Mouse (Mus musculus): Measurements from ENCODE around the gene Celsr2. TPM values are rescaled to one million over a fixed set of nuclear protein-coding genes. Genes with fewer than 3 reads are reported as not detected.

Gene Celsr2
- polyA plus RNA-seq, 1 experiment from 2014 or later, result 2.7 TPM

DNA sequence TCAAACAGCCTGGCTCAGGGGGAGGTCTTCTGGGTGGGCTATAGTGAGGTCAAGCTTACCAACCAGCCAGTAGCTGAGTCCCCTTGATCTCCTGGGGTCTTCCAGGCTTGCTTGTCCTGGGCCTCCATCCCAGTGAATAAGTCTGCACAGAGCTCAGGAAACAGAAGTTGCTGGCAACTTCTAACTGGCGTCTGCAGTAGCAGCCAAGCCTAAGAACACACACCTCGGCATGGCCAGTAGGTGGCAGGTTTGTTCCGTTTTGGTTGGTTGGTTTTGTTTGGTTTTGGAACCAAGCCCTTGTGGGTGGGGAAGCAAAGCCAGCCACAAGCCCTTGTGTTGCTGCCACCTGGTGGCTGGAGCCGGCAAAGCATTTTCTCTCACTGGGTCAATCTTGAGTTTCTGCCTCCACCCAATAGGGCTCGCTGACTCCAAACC lies 26.2 kb downstream of the Celsr2 start:
- Histone ChIP-seq H3K27me3 (ENCODE audit: control insufficient read depth, insufficient read depth, low read length) (no peaks in the 10 kb centered on the region), H3K4me1 (ENCODE audit: control insufficient read depth, insufficient read depth, low read length) (peaks cover 12% of the 10 kb centered on the region), H3K4me3 (ENCODE audit: low read length) (no peak overlapping the region), H3K9me3 (replicated peaks; ENCODE audit: control insufficient read depth, low read length) (no peaks in the 10 kb centered on the region), H3K4me2 (ENCODE audit: low read depth, low read length) (peak overlapping the region; percentile 40; the same call in 1 of the 2 replicates), H3K36me3 (ENCODE audit: control insufficient read depth, insufficient read depth) (peaks cover 3% of the 10 kb centered on the region; the same call in 1 of the 2 replicates), H3K27ac (ENCODE audit: low read length) (peak overlapping the region; percentile 52), H3K9ac (ENCODE audit: low read length) (peak overlapping the region; percentile 39)
- ATAC-seq (replicated peaks; ENCODE audit: extremely low read depth, insufficient read depth, low FRiP score), result peak; percentile 78
- WGBS, result 0% methylated on average over 5 of the region's 5 CpGs

DNA sequence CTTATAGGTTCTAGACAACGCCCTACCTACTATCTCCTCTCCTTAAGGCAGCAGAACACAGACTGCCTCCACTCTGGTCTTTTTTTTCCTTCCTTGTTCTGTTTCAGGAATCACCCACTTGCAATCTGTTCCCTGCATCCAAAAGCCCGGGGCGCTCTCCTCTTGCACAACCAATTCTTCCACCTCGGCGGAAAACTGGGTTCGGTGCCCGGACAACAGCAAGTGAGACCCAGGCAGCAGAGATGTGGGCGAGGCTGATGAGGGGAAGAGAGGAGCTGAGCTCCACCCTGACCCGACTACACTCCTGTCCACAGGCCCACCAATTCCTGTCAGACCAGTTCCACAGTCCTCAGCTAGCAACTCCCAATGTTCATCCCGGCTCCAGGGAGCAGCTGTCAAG lies 29.2 kb downstream of the Celsr2 start:
- Histone ChIP-seq H3K9me3 (replicated peaks; ENCODE audit: control insufficient read depth, low read length) (no peaks in the 10 kb centered on the region), H3K27ac (ENCODE audit: low read length) (no peak overlapping the region), H3K36me3 (ENCODE audit: control insufficient read depth, insufficient read depth) (peaks cover 3% of the 10 kb centered on the region; the same call in 1 of the 2 replicates), H3K4me1 (ENCODE audit: control insufficient read depth, insufficient read depth, low read length) (peaks cover 29% of the 10 kb centered on the region), H3K27me3 (ENCODE audit: control insufficient read depth, insufficient read depth, low read length) (no peaks in the 10 kb centered on the region), H3K4me3 (ENCODE audit: low read length) (no peak overlapping the region), H3K4me2 (ENCODE audit: low read depth, low read length) (no peak overlapping the region), H3K9ac (ENCODE audit: low read length) (no peak overlapping the region)
- 89% methylated on average over 10 of the region's 10 CpGs for WGBS
- no peak for ATAC-seq (replicated peaks; ENCODE audit: extremely low read depth, insufficient read depth, low FRiP score)

DNA sequence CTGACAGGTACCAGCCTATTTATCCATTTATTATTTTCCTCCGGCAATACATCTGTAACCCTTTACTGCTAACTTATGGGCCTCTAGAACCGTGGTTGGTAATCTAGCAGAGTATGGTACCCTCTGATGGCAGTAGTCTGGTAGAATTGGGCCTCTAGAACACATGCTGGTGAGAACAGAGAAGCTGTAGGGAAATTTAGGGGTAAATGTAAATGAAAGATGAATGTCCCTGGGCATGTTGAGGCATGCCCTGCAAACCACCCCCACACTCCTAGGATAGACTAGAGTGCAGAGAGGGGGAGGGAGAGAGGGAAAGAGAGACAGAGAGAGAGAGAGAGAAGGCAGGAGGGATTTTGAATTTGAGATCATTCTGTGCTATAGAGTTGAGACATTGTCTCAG lies 30.9 kb downstream of the Celsr2 start:
- no peaks in the 10 kb centered on the region for H3K9me3 ChIP-seq (replicated peaks; ENCODE audit: control insufficient read depth, low read length)
- H3K4me3 ChIP-seq (ENCODE audit: low read length), result peak overlapping the region; percentile 80
- no peaks in the 10 kb centered on the region for H3K27me3 ChIP-seq (ENCODE audit: control insufficient read depth, insufficient read depth, low read length)
- no peak for ATAC-seq (replicated peaks; ENCODE audit: extremely low read depth, insufficient read depth, low FRiP score)
- WGBS, result 44% methylated on average over 2 of the region's 2 CpGs
- peaks cover 3% of the 10 kb centered on the region; the same call in 1 of the 2 replicates for H3K36me3 ChIP-seq (ENCODE audit: control insufficient read depth, insufficient read depth)
- peak overlapping the region; percentile 70 for H3K4me2 ChIP-seq (ENCODE audit: low read depth, low read length)
- peak overlapping the region; percentile 72; the same call in 1 of the 2 replicates for H3K9ac ChIP-seq (ENCODE audit: low read length)
- peaks cover 34% of the 10 kb centered on the region for H3K4me1 ChIP-seq (ENCODE audit: control insufficient read depth, insufficient read depth, low read length)
- H3K27ac ChIP-seq (ENCODE audit: low read length), result no peak overlapping the region

DNA sequence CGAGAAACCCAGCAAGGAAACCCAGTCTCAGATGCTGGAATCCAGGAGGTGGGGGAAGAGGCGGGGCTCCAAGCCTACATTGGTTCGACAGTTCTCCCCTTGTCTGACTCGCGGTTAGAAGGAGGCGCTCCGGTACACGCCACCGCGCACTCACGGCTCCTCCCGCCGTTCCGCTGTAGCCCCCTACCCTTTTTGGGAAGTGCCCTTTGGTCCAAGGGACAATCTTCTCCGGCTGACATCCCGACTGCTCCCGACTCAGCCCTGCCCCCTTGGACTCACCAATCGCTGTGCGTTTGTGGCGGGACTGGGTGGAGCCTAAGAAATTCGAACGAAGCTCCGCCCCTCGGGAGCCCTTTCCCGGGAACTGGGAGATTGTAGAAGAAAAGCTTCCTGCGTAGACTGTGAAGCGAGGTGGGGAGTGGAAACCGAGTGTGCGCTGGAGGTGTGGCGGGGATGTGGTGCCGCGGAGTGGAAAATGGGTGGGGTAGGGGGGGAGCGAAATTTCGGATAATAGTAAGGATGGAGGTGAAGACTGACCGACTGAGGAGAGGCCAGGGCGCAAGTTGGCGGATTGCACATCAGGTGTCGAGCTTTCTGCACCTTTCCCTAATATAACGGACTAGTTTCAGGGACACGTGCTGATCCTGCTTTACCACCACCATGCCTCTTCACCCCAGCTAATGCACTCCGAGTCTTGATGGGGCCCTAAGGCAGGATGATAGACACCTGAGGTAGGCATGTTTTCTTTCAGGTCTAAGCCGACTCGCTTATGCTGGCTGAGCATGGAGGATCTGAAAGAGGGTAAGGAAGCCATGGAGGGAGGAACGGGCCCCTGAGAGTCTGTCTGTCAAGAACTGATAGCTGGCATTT lies 31.6 kb downstream of the Celsr2 start, which contains the start of gene Psrc1:
Gene Psrc1, plus strand, starts transcription at position 355 of the 870 bp plus-strand sequence.
- H3K36me3 ChIP-seq (ENCODE audit: control insufficient read depth, insufficient read depth), result peaks cover 3% of the 10 kb centered on the region; the same call in 1 of the 2 replicates
- H3K4me2 ChIP-seq (ENCODE audit: low read depth, low read length), result peak within 1 kb of the TSS; percentile 70
- peak within 1 kb of the TSS; percentile 52 for H3K27ac ChIP-seq (ENCODE audit: low read length)
- H3K4me1 ChIP-seq (ENCODE audit: control insufficient read depth, insufficient read depth, low read length), result peaks cover 34% of the 10 kb centered on the region
- H3K9ac ChIP-seq (ENCODE audit: low read length), result peak within 1 kb of the TSS; percentile 72
- 1% methylated on average over 44 of the region's 44 CpGs for WGBS
- no peaks in the 10 kb centered on the region for H3K27me3 ChIP-seq (ENCODE audit: control insufficient read depth, insufficient read depth, low read length)
- peak within 1 kb of the TSS; percentile 80 for H3K4me3 ChIP-seq (ENCODE audit: low read length)
- peak; percentile 88 for ATAC-seq (replicated peaks; ENCODE audit: extremely low read depth, insufficient read depth, low FRiP score)
- H3K9me3 ChIP-seq (replicated peaks; ENCODE audit: control insufficient read depth, low read length), result no peaks in the 10 kb centered on the region

DNA sequence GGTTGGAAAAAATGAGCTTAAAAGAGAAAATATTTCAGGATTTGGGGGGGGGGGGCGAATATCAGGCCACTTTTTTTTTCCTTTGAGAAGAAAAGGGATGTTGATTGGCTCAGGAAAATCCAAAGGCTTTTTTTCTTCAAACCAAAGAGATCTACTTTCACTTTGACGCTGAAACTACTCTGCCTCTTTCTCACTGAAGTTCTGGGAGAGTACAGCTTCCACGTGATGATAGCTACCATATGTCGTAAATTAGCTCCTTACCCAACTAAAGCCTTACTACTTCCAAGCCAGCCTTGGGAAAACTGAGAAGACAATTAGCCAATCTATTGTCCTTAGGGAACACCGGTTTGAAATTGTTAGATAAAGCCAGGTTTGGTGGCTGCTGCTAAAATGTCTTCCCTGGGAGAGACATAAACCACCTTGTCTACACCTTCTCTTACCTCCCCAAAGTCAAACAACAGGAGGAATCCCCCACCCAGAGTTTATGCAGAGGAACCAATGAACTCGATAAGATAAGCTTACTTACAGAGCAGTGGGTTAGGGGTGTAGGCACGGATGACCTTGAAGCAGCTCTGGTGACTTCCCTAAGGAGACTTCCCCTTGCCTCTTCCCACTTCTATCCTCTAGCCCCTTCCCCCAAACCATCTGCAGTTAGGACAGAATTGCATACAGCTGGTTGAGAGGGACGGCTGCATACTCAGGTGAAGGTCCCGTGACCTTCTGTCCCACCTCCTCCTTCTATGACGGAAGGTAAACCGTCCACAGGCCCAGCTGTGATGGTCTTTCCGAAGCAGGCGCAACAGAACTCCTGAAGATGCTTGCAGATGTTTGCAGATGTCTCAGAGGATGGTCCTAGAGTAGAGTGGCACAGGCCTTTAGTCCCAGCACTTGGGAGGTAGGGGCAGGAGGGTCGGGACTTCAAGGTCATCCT lies 33.1 kb downstream of the Celsr2 start:
- peak overlapping the region; percentile 34; the same call in 1 of the 2 replicates for H3K27ac ChIP-seq (ENCODE audit: low read length)
- no peak for ATAC-seq (replicated peaks; ENCODE audit: extremely low read depth, insufficient read depth, low FRiP score)
- peak overlapping the region; percentile 32; the same call in 1 of the 2 replicates for H3K9ac ChIP-seq (ENCODE audit: low read length)
- peak overlapping the region; percentile 51 for H3K4me2 ChIP-seq (ENCODE audit: low read depth, low read length)
- no peaks in the 10 kb centered on the region for H3K27me3 ChIP-seq (ENCODE audit: control insufficient read depth, insufficient read depth, low read length)
- 55% methylated on average over 14 of the region's 14 CpGs for WGBS
- H3K4me1 ChIP-seq (ENCODE audit: control insufficient read depth, insufficient read depth, low read length), result peaks cover 34% of the 10 kb centered on the region
- H3K36me3 ChIP-seq (ENCODE audit: control insufficient read depth, insufficient read depth), result peaks cover 3% of the 10 kb centered on the region; the same call in 1 of the 2 replicates
- no peaks in the 10 kb centered on the region for H3K9me3 ChIP-seq (replicated peaks; ENCODE audit: control insufficient read depth, low read length)
- H3K4me3 ChIP-seq (ENCODE audit: low read length), result peak overlapping the region; percentile 21

DNA sequence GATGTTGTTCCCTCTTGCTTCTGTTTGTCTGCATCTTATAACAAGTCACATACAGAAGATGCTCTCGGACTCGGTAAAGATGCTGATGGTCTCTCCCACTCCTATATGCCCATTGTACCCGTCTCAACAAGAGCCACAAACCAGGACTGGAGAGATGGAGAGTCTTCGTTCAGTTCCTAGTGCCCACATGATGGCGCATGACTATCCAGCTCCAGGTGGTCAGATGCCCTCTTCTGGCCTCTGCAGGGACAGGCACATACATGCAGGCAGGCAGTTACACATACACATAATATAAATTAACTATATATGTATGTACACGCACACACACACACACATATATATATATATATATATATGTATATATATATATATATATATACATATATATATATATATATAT lies 34.7 kb downstream of the Celsr2 start:
- Histone ChIP-seq H3K9ac (ENCODE audit: low read length) (no peak overlapping the region), H3K4me3 (ENCODE audit: low read length) (no peak overlapping the region), H3K27me3 (ENCODE audit: control insufficient read depth, insufficient read depth, low read length) (no peaks in the 10 kb centered on the region), H3K4me2 (ENCODE audit: low read depth, low read length) (no peak overlapping the region), H3K9me3 (replicated peaks; ENCODE audit: control insufficient read depth, low read length) (no peaks in the 10 kb centered on the region), H3K36me3 (ENCODE audit: control insufficient read depth, insufficient read depth) (no peaks in the 10 kb centered on the region), H3K4me1 (ENCODE audit: control insufficient read depth, insufficient read depth, low read length) (peaks cover 34% of the 10 kb centered on the region), H3K27ac (ENCODE audit: low read length) (no peak overlapping the region)
- 86% methylated on average over 6 of the region's 6 CpGs for WGBS
- no peak for ATAC-seq (replicated peaks; ENCODE audit: extremely low read depth, insufficient read depth, low FRiP score)

DNA sequence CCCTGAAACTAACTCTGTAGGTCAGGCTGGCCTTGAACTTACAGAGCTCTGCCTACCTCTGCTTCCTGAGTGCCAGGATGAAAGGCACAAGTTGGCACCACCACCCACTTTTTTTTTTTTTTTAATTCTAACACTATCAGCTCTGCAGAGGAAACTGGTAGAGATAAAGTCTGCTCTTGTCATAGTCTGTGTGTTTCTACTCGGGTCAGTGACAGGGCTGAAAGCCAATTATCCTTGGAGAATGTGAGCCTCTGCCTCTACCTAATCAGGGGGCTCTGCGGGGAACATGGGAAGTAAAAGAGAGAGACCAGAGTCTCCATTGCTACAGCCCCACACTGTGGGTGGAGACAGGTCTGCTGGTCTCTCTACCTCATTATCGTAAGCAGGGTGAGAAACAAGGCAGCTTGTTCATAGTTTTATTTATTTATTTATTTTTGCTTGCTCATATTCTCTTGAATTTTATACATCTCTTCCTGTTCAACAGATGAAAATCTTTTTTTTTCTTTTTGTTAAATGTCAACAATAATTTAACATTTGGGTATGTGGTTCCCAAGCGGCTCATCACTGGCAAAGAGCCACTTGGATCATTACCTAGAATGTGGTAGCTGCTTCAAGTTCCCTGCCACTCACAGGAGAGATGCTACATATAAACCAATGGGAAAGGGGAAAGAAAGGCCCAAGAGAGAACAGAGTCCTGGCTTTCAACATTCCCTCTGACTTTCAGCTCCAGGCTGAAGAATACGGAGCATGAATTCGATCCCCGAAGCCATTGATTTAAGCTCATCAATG lies 36.3 kb downstream of the Celsr2 start:
- Histone ChIP-seq H3K27ac (ENCODE audit: low read length) (peak overlapping the region; percentile 44), H3K9ac (ENCODE audit: low read length) (no peak overlapping the region), H3K4me2 (ENCODE audit: low read depth, low read length) (no peak overlapping the region), H3K9me3 (replicated peaks; ENCODE audit: control insufficient read depth, low read length) (no peaks in the 10 kb centered on the region), H3K27me3 (ENCODE audit: control insufficient read depth, insufficient read depth, low read length) (no peaks in the 10 kb centered on the region), H3K4me3 (ENCODE audit: low read length) (no peak overlapping the region), H3K4me1 (ENCODE audit: control insufficient read depth, insufficient read depth, low read length) (peaks cover 25% of the 10 kb centered on the region), H3K36me3 (ENCODE audit: control insufficient read depth, insufficient read depth) (no peaks in the 10 kb centered on the region)
- 56% methylated on average over 7 of the region's 7 CpGs for WGBS
- ATAC-seq (replicated peaks; ENCODE audit: extremely low read depth, insufficient read depth, low FRiP score), result no peak; the same call in 1 of the 2 replicates

DNA sequence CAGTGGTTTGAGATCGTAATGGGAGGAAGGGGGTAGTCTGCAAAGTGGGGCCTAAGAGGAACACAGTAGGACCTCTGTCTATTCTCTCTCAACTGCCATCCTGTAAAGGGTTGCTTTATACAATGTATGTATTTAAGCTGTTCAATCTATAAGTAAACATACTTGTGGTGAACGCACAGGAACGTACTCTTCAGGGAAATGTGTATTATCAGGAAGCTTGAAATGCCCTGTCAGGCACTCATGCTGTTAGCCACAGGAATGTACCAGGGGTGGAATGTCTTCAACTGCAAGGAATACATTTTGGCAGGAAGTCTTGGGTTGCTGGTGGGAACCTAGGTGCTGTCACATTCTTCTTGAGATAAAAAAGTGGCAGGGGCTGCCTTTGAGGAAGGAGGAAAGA lies 42.7 kb downstream of the Celsr2 start:
- H3K27ac ChIP-seq (ENCODE audit: low read length), result no peak overlapping the region
- no peaks in the 10 kb centered on the region for H3K27me3 ChIP-seq (ENCODE audit: control insufficient read depth, insufficient read depth, low read length)
- H3K36me3 ChIP-seq (ENCODE audit: control insufficient read depth, insufficient read depth), result no peaks in the 10 kb centered on the region
- H3K4me1 ChIP-seq (ENCODE audit: control insufficient read depth, insufficient read depth, low read length), result peaks cover 14% of the 10 kb centered on the region
- no peak overlapping the region for H3K4me3 ChIP-seq (ENCODE audit: low read length)
- H3K9ac ChIP-seq (ENCODE audit: low read length), result no peak overlapping the region
- H3K9me3 ChIP-seq (replicated peaks; ENCODE audit: control insufficient read depth, low read length), result no peaks in the 10 kb centered on the region
- H3K4me2 ChIP-seq (ENCODE audit: low read depth, low read length), result no peak overlapping the region
- 37% methylated on average over 3 of the region's 3 CpGs for WGBS
- no peak for ATAC-seq (replicated peaks; ENCODE audit: extremely low read depth, insufficient read depth, low FRiP score)
